Comparison of ENCODE assay signal across 17 mouse cellular contexts in genomic region chr13:51103861-51104650, GRCm38 (mm10). TPM values are rescaled to one million over a fixed set of nuclear protein-coding genes. Genes with fewer than 3 reads are reported as not detected.
DNase-seq lines count a peak whose midpoint lies in the region; ATAC-seq and TF ChIP-seq lines count a peak whose summit lies in the region.
"Had no signal": no experiment of that assay in that cellular context is flagged by ENCODE, and none has a peak within 500 bp of the region (broad histone marks: within the 10 kb centered on the region; RNA-seq: fewer than 3 reads in every experiment).

No protein-coding gene starts in this region.

- no peak for TF ChIP-seq EP300 in lung, postnatal 0 days (IDR thresholded peaks at IDR 0.05)
- no peak for TF ChIP-seq EP300 in MEL (IDR thresholded peaks at IDR 0.05; ENCODE audit: low read depth in 1 of 2, low read length in 2 of 2)

- H3K27me3 ChIP-seq in lung, postnatal 0 days (replicated peaks; ENCODE audit: insufficient read depth, low read length): no peaks in the 10 kb centered on the region
- H3K27me3 ChIP-seq in MEL (ENCODE audit: control insufficient read depth in 1 of 2, insufficient read depth in 2 of 2, low read length in 2 of 2): no peaks in the 10 kb centered on the region
- H3K27me3 ChIP-seq in splenic B cell, adult 2 months (ENCODE audit: control insufficient read depth, insufficient read depth, low read length, poor library complexity, severe bottlenecking): no peaks in the 10 kb centered on the region
- H3K27me3 ChIP-seq: megakaryocyte, embryonic 14.5 days; neural tube, embryonic 13.5 days had no signal

- no peaks in the 10 kb centered on the region; the same call in 1 of the 2 replicates for H3K9me3 ChIP-seq in lung, postnatal 0 days (ENCODE audit: low read length)
- H3K9me3 ChIP-seq in MEL (replicated peaks; ENCODE audit: insufficient read depth, low read length): no peaks in the 10 kb centered on the region
- H3K9me3 ChIP-seq: liver, embryonic 13.5 days had no signal

- 96% methylated on average over 9 of the region's 9 CpGs for WGBS in lung, postnatal 0 days

- TF ChIP-seq POLR2A in MEL (IDR thresholded peaks at IDR 0.05; ENCODE audit: control insufficient read depth in 1 of 2, insufficient read depth in 1 of 2, low read depth in 1 of 2, low read length in 2 of 2, poor library complexity in 1 of 2): no peak

- H3K4me1 ChIP-seq in lung, postnatal 0 days (ENCODE audit: insufficient read depth, low read depth, low read length): peaks cover 7% of the 10 kb centered on the region; the same call in 1 of the 2 replicates
- peaks cover 0 to 6% of the 10 kb centered on the region in 2 experiments; a peak in 1 of 4 replicates for H3K4me1 ChIP-seq in MEL (ENCODE audit: control insufficient read depth in 1 of 2, insufficient read depth in 2 of 2, low read length in 2 of 2)

- TF ChIP-seq RAD21 in MEL (IDR thresholded peaks at IDR 0.05; ENCODE audit: low read depth, low read length): no peak

- no peak overlapping the region for H3K9ac ChIP-seq in lung, postnatal 0 days (replicated peaks; ENCODE audit: low read depth)
- no peak overlapping the region for H3K9ac ChIP-seq in MEL (ENCODE audit: control insufficient read depth, low read depth, low read length, poor library complexity, severe bottlenecking)
- H3K9ac ChIP-seq: liver, embryonic 13.5 days; neural tube, embryonic 13.5 days had no signal

- no peaks in the 10 kb centered on the region for H3K36me3 ChIP-seq in lung, postnatal 0 days (ENCODE audit: insufficient read depth, low read length)
- peaks cover 0 to 16% of the 10 kb centered on the region in 2 experiments; a peak in 3 of 4 replicates for H3K36me3 ChIP-seq in MEL (ENCODE audit: control insufficient read depth in 1 of 2, insufficient read depth in 2 of 2, low read length in 2 of 2)
- no peaks in the 10 kb centered on the region; the same call in 1 of the 2 replicates for H3K36me3 ChIP-seq in splenic B cell, adult 2 months (ENCODE audit: control insufficient read depth, insufficient read depth, low read length, poor library complexity, severe bottlenecking)

- peak; percentile 28; the same call in 1 of the 2 replicates for TF ChIP-seq CTCF in lung, postnatal 0 days (IDR thresholded peaks at IDR 0.05)
- TF ChIP-seq CTCF in MEL (IDR thresholded peaks at IDR 0.05 in 2 of 3, conservative IDR thresholded peaks at IDR 0.05 in 1 of 3; ENCODE audit: control insufficient read depth in 1 of 3, insufficient read depth in 1 of 3, low read depth in 2 of 3, low read length in 3 of 3, poor library complexity in 1 of 3, severe bottlenecking in 1 of 3): peak in 1 of 3 experiments; percentile 39; a peak in 2 of 6 replicates

- no peak for ATAC-seq in lung, postnatal 0 days
- ATAC-seq in activated CD4-positive, CD25-positive, alpha-beta regulatory T cell, adult 4 months: no peak

- H3K27ac ChIP-seq in lung, postnatal 0 days (ENCODE audit: low read length): no peak overlapping the region
- H3K27ac ChIP-seq in MEL (ENCODE audit: control insufficient read depth, low read depth, low read length): no peak overlapping the region
- H3K27ac ChIP-seq: left cerebral cortex, adult 2 months; liver, embryonic 13.5 days; neural tube, embryonic 13.5 days had no signal

- no peak overlapping the region for H3K4me2 ChIP-seq in lung, postnatal 0 days (replicated peaks; ENCODE audit: low read depth, low read length)
- H3K4me2 ChIP-seq: liver, embryonic 13.5 days had no signal

- no peak overlapping the region for H3K4me3 ChIP-seq in lung, postnatal 0 days (ENCODE audit: low read depth, low read length)
- H3K4me3 ChIP-seq in MEL (ENCODE audit: control insufficient read depth in 1 of 2, insufficient read depth in 1 of 2, low read depth in 2 of 2, low read length in 2 of 2): no peak overlapping the region
- H3K4me3 ChIP-seq: left cerebral cortex, adult 2 months; liver, embryonic 13.5 days; megakaryocyte, embryonic 14.5 days had no signal

- peak; percentile 17 for DNase-seq in kidney, adult 11 months
- no peak for DNase-seq in kidney, postnatal 10 days
- DNase-seq in lung, postnatal 0 days (ENCODE audit: low spot score): no peak
- no peak for DNase-seq in lung, postnatal 4 days
- DNase-seq in MEL (ENCODE audit: low read depth, low spot score): peak; percentile 63
- peak; percentile 68 for DNase-seq in splenic B cell, adult 2 months (ENCODE audit: low read depth, low spot score)
- DNase-seq: cerebellum, postnatal 14 days; embryo, embryonic 11 days; gastrocnemius, postnatal 25 days; liver, embryonic 13.5 days; lung, postnatal 10 days; right cerebral cortex, postnatal 14 days; thymus, postnatal 25 days had no signal

- H3K79me2 ChIP-seq in MEL (ENCODE audit: control insufficient read depth, insufficient read depth, low read length, poor library complexity): peaks cover 81% of the 10 kb centered on the region

TF ChIP-seq in MEL, 35 proteins besides CTCF, POLR2A, EP300 and RAD21:
- TF ChIP-seq MAZ (IDR thresholded peaks at IDR 0.05; ENCODE audit: low read depth, low read length) (no peak), GATA1 (IDR thresholded peaks at IDR 0.05; ENCODE audit: low read depth, low read length) (0 out of 2 replicates have a peak, but pooled peaks have one; percentile 18), GABPA (IDR thresholded peaks at IDR 0.05; ENCODE audit: low read depth, low read length) (no peak), MXI1 (IDR thresholded peaks at IDR 0.05; ENCODE audit: low read depth, low read length) (no peak), TCF12 (IDR thresholded peaks at IDR 0.05; ENCODE audit: low read depth, low read length) (no peak), ZKSCAN1 (IDR thresholded peaks at IDR 0.05; ENCODE audit: low read depth, low read length) (no peak), BHLHE40 (IDR thresholded peaks at IDR 0.05; ENCODE audit: borderline replicate concordance, low read depth, low read length) (no peak), CHD1 (IDR thresholded peaks at IDR 0.05; ENCODE audit: low read depth, low read length) (no peak), POLR2AphosphoS5 (IDR thresholded peaks at IDR 0.05; ENCODE audit: borderline replicate concordance, low read depth, low read length) (no peak), MAX (IDR thresholded peaks at IDR 0.05; ENCODE audit: low read length) (no peak), UBTF (IDR thresholded peaks at IDR 0.05; ENCODE audit: borderline replicate concordance, insufficient read depth, low read depth, low read length) (no peak), ETS1 (IDR thresholded peaks at IDR 0.05; ENCODE audit: low read depth, low read length) (peak; percentile 37; the same call in 1 of the 2 replicates), JUND (IDR thresholded peaks at IDR 0.05; ENCODE audit: low read depth, low read length) (no peak), RCOR1 (IDR thresholded peaks at IDR 0.05; ENCODE audit: low read depth, low read length) (no peak), NRF1 (IDR thresholded peaks at IDR 0.05; ENCODE audit: insufficient read depth, low read depth, low read length, poor library complexity, severe bottlenecking) (no peak), KAT2A (conservative IDR thresholded peaks at IDR 0.05; ENCODE audit: low read depth, low read length) (no peak), HCFC1 (IDR thresholded peaks at IDR 0.05; ENCODE audit: low read depth, low read length) (no peak), ZMIZ1 (IDR thresholded peaks at IDR 0.05; ENCODE audit: low read depth, low read length) (no peak), MAFK (IDR thresholded peaks at IDR 0.05; ENCODE audit: borderline replicate concordance, low read depth, low read length) (no peak), CHD2 (IDR thresholded peaks at IDR 0.05; ENCODE audit: low read length) (no peak), SMC3 (IDR thresholded peaks at IDR 0.05; ENCODE audit: low read depth, low read length) (0 out of 2 replicates have a peak, but pooled peaks have one; percentile 24), E2F4 (IDR thresholded peaks at IDR 0.05; ENCODE audit: borderline replicate concordance, low read depth, low read length) (no peak), TAL1 (IDR thresholded peaks at IDR 0.05; ENCODE audit: low read length) (no peak), MYC (IDR thresholded peaks at IDR 0.05; ENCODE audit: low read depth, low read length) (no peak), MYB (IDR thresholded peaks at IDR 0.05; ENCODE audit: low read depth, low read length) (no peak), POLR2AphosphoS2 (IDR thresholded peaks at IDR 0.05; ENCODE audit: low read length) (no peak), MEF2A (IDR thresholded peaks at IDR 0.05; ENCODE audit: extremely low read depth, insufficient replicate concordance, low read depth, low read length, poor library complexity, severe bottlenecking) (no peak)

RNA-seq across cellular contexts. Expression of gene Spin1, which starts 3.4 kb away (rescaled TPM):
- polyA plus RNA-seq in lung, postnatal 0 days (2015; fragmentation: Nextera tagmentation; extraction: Ambion mirVana): 40.6 and 46.5 TPM in 2 replicates
- total RNA-seq in MEL (2012; rRNA removed): 16.6 and 19.8 TPM in 2 replicates
- polyA plus RNA-seq in MEL (2012; ENCODE audit: insufficient read depth in 1 of 2, insufficient read length in 2 of 2, low read depth in 1 of 2, low replicate concordance in 2 of 2, missing spikeins in 1 of 2): 10 to 100 TPM; 23.7 to 47.3 TPM
- 10 to 100 TPM; 39.4 to 46.3 TPM for polyA plus RNA-seq in activated CD4-positive, CD25-positive, alpha-beta regulatory T cell, adult 4 months (2017; shearing (Covaris generic))

Comparison
In these comparisons a context has a peak if more than half of its experiments do, and no peak if none do; other contexts are left out.
1. DNase-seq: peak in kidney, adult 11 months (single experiment), MEL (single experiment) and splenic B cell, adult 2 months (single experiment); none in kidney, postnatal 10 days (single experiment), lung, postnatal 0 days (single experiment) and lung, postnatal 4 days (0 of 2).